Mouse (Mus musculus) embryonic fibroblast, embryonic 13.5 days (primary cell): ENCODE measurements around the gene 9530053A07Rik.

Experiments used
- CTCF ChIP-seq: IDR thresholded peaks from 2 replicates; pipeline ENCODE4 v1.5.1; 2011; ENCODE audit warnings: mild to moderate bottlenecking, control low read depth, low read length, moderate library complexity, borderline replicate concordance; ENCODE audit not compliant: insufficient read depth
- POLR2A ChIP-seq: IDR thresholded peaks from 2 replicates; pipeline ENCODE4 v1.6.1; 2011; ENCODE audit warnings: low read depth, mild to moderate bottlenecking, control low read depth, low read length, moderate library complexity

DNA sequence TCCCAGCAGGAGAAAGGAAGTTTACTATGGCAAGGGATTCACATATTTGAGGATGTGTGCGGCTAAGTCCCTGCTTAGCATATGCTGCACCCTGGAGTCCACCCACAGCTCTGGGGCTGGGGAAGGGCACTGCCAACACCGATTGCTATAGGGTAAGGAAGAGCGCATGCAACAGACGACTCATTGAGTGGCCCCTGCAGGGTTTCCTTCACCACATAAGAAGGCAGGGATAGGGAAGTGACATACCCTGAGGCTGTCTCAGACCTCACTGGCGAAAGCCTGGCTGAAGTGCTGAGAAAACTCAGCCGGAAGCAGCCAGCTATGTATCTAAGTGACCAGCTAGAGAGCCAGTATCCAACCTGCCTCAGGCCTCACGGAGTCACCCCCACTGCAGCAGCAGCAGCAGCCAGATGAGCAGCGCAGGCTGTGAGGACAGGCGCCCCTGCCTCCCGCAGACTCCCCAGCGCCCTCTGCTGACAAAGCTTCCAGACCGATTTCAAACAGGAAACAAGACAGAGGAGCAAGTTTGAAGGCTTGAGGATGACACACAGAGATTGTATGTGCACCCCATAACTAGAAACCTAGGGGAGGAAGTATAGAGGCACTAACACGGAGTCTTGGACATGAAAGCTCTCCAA is 22.4 kb downstream of the 9530053A07Rik start:
- peak; percentile 30; the same call in 1 of the 2 replicates for TF ChIP-seq CTCF
- TF ChIP-seq POLR2A = no peak
